Mouse (Mus musculus) testis, postnatal 10 days (tissue): ENCODE data around the gene Nckap1.
"Not testable (repeated sequence)": the region's sequence is repeated elsewhere in the genome, so short reads cannot be mapped to it uniquely, and the experiment has no call there.

Experiments used
- DNase-seq: peaks from one replicate; pipeline ENCODE4 v3.0.0; 2021; ENCODE audit warnings: low spot score

The Nckap1 gene

GRCm38 (mm10) chr2:80560773-80561172 lies 20.4 kb downstream of the Nckap1 start:
- no peak for DNase-seq

- no peak for DNase-seq
These were observed 21.5 kb downstream of the Nckap1 start for GRCm38 (mm10) chr2:80559655-80560054.

GRCm38 (mm10) chr2:80554442-80554841 lies 26.7 kb downstream of the Nckap1 start:
- no peak for DNase-seq

DNA sequence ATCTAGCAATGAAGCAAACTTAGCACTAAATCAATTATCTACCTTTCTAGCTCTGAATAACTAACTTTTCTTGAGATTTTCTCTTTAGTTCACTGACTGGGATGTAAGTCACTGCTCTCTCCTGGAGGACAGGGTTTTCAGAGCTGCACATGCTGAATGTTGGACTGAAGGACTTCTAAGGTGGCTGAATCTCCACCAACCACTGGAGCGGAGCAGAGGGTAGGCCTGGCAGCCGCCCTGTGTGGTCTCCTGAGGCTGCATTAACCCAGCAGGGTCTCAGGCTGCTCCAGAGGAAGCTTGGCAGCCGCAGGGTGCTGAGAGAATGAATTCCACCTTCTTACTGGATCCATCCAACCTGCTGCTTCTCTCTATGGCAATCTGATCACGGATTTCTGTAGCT lies 31.5 kb downstream of the Nckap1 start:
- DNase-seq, result no peak

DNA sequence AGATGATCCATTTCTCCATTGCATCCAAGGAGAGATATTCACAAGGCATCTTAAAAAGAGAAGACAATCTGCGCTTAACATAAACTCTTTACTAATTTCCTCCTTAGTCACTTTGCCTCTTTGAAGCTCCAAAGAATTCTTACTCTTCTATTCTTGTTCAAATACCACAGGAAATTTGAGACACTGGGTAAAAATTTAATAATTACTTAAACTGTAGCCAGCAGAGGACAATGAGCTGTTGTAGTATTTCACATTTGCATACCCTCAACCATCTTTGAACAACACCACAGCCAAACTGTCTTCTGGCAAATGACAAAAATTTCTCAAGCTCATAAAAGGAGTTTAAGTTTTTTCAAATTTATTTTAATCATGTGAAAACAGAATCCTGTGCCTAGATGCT lies 33.3 kb downstream of the Nckap1 start:
- DNase-seq, result no peak

DNA sequence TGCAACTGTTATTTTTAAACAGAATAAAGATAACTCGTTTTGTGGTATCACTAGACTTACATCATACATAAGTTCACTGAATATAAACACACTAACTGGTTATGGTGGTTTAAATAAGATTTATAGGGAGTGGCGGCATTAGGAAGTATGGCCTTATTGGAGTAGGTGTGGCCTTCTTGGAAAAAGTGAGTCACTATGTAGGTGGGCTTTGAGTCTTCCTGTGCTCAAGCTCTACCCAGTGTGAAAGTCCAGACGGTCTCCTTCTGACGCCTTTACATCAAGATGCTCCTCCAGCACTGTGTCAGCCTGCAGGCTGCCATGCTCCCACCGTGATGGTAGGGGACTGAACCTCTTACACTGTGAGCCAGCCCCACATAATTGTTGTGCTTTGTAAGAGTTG lies 38.4 kb downstream of the Nckap1 start:
- DNase-seq, result no peak

GRCm38 (mm10) chr2:80537156-80537555 lies 44.0 kb downstream of the Nckap1 start:
- DNase-seq, result no peak

GRCm38 (mm10) chr2:80536608-80537007 lies 44.6 kb downstream of the Nckap1 start:
- no peak for DNase-seq

GRCm38 (mm10) chr2:80524275-80524674 lies 56.9 kb downstream of the Nckap1 start:
- DNase-seq, result no peak

DNA sequence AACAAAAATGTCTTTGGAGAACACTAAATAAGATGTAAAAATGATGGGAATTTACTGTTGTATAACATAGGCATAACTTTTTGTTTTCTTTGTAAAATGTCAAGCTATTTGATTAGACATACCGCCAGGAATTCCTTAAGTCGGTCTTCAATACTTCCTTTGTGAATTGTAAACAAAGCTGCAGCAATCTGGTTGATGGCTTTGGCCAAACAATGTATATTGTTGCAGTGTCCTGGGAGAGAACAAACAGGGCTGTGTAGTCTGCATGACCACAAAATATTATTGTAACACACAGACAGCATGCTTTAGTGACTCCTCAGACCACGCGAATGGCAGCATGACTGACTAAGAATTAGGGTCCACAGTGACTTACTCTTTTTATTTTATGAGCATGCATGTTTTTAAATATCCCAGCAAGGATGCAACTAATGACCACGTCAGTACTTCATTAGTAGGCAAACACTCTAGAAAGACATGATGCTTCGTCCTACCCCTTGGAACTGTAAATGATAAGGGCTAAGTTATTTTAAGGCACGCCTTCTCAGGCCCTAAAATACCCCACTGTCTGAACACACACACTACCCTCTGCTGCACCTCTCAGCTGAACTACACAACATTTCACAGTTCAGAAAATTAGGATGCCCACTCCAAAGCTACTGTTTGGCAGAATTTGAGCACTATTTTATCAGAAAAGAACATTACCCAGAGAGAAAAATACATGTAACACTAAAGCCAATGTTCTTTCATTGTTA lies 75.0 kb downstream of the Nckap1 start:
- no peak for DNase-seq

DNA sequence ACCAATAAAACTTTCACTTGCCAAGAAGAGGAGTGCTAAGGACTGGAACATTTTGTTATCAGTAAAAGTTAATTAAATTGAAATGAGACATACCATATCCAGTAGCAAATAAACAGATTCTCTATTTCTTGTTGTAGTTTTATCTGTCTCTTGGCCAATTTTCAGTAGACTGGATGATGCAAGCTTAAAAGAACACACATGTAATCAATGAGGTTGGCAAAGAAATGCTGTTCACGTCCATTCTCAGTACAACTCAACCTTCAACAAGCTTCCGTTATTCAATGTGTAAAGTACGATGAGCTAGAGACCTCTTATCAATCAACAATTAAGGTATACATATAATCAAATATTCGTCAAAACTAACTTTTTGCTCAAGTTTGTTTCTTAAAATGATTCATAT lies 79.0 kb downstream of the Nckap1 start:
- no peak for DNase-seq

DNA sequence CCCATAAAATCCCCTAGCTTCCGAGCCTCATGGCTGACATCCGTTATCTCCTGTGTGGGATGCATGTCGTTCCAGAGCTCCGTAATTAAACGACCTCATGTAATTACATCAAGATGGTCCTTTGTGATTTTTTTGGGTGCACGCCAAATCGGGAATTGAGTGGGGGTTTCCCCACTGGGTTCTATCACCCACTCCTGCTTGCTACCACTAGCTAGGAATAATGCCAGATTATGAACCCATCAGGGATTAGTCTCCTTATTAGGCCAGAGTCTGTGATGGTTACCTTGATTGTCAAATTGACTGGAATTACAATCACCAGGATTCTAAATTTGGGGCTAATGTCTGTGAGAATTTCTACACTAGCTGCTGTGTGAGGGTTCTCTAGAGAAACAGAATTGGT lies 85.9 kb downstream of the Nckap1 start:
- DNase-seq, result not testable (repeated sequence)

GRCm38 (mm10) chr2:80486851-80487250 lies 94.3 kb downstream of the Nckap1 start:
- no peak for DNase-seq

GRCm38 (mm10) chr2:80484951-80485350 lies 96.2 kb downstream of the Nckap1 start:
- no peak for DNase-seq

DNA sequence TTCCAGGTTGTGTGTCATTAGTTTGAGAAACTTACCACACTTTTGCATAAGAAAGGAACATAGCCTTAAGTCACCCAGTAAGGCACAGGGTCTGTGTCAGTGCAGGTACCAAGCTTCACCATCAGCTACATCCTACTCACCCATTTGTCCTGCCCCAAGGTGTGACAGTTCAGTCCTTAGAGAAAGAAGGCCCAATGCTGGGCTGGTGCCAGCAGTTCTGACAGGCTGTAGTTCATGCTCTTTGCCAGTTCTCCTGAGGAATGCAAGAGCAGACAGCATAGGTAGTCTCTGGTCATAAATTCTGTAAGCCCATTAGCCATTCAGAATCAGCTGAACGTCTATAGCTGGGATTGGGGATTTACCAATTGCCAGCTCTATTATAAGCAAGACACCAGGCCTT lies 105.3 kb downstream of the Nckap1 start:
- DNase-seq, result no peak

DNA sequence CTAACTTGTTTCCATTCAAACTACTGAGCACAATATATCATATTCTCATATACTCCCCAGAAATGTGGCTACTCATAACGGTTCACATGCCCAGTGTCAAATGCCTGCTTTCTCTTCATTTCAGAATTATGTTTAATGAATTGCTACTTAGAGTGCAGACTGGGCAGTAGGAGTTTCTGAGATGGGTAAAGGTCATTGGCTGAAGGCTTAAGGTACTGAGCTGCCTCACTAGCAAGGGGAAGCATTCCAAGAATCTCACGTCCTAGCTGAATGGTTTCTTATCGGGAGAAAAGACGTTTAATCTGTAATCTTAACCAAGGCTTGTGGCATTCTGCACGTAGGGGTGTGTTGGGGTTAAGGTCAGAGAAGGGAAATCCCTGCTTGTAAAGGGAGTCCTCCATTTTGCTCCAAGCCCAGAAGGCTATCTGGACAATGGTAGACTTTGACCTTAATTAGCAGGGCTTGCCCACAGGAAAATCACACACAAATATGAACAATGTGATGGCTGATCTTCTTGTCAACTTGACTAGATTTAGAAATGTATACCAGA lies 106.9 kb downstream of the Nckap1 start:
- no peak for DNase-seq

GRCm38 (mm10) chr2:80465991-80466821 lies 115.0 kb downstream of the Nckap1 start:
- no peak for DNase-seq

GRCm38 (mm10) chr2:80461827-80462226 lies 119.4 kb downstream of the Nckap1 start:
- DNase-seq, result no peak
